Comparison of ENCODE assay signal across 21 mouse cellular contexts in genomic region chr11:104275765-104276164, GRCm38 (mm10).
"Had no signal": no experiment of that assay in that cellular context is flagged by ENCODE, and none has a peak within 500 bp of the region (broad histone marks: within the 10 kb centered on the region; RNA-seq: fewer than 3 reads in every experiment).

No protein-coding gene starts in this region.

- H3K27ac ChIP-seq: kidney, postnatal 0 days; limb, embryonic 12.5 days; limb, embryonic 15.5 days; liver, embryonic 14.5 days; midbrain, embryonic 10.5 days; midbrain, embryonic 13.5 days; neural tube, embryonic 13.5 days; stomach, postnatal 0 days had no signal

- H3K4me3 ChIP-seq: limb, embryonic 12.5 days; limb, embryonic 15.5 days; megakaryocyte, embryonic 14.5 days; midbrain, embryonic 10.5 days; midbrain, embryonic 13.5 days; myocyte; neural tube, embryonic 13.5 days had no signal

- DNase-seq: kidney, adult 2 months; kidney, postnatal 25 days; left cerebral cortex, postnatal 4 days; liver, postnatal 0 days; lung, embryonic 14.5 days; retina, postnatal 1 day; right cerebral cortex, postnatal 14 days; right cerebral cortex, postnatal 4 days; thymus, adult 2 months; thymus, postnatal 14 days; thymus, postnatal 4 days had no signal
